Mouse (Mus musculus): ENCODE results near the gene Cdk17.

GRCm38 (mm10) chr10:93294547-93295219 lies 134.0 kb downstream of the Cdk17 start:
- TF ChIP-seq FLI1 (IDR thresholded peaks at IDR 0.05; ENCODE audit: low read length) (no peak), GATA1 (IDR thresholded peaks at IDR 0.05; ENCODE audit: borderline replicate concordance, low read length) (no peak)
